Mouse (Mus musculus): Measurements from ENCODE around the gene Fsip1. TPM values are rescaled to one million over a fixed set of nuclear protein-coding genes. Genes with fewer than 3 reads are reported as not detected.
A peak's percentile ranks its signal among the peaks of the same experiment; 100 is the strongest.

Fsip1 gene
- polyA plus RNA-seq, 1 experiment from 2014 or later: 0.96 TPM

GRCm38 (mm10) chr2:118115647-118116046 is 141.1 kb downstream of the Fsip1 start:
- H3K4me3 ChIP-seq (replicated peaks; ENCODE audit: low read depth, low read length): no peak overlapping the region
- DNase-seq (ENCODE audit: low spot score): no peak
- H3K9ac ChIP-seq (ENCODE audit: low read depth, low read length): no peak overlapping the region
- H3K27ac ChIP-seq: no peak overlapping the region
- no peaks in the 10 kb centered on the region for H3K9me3 ChIP-seq (replicated peaks; ENCODE audit: low read length)
- 87% methylated on average over 7 of the region's 7 CpGs for WGBS
- peaks cover 5% of the 10 kb centered on the region; the same call in 1 of the 2 replicates for H3K4me1 ChIP-seq (replicated peaks; ENCODE audit: insufficient read depth, low read length)
- H3K36me3 ChIP-seq (ENCODE audit: insufficient read depth, low read length): peaks cover 40% of the 10 kb centered on the region
- TF ChIP-seq CTCF (IDR thresholded peaks at IDR 0.05; ENCODE audit: low read depth): no peak
- H3K27me3 ChIP-seq (ENCODE audit: insufficient read depth, low read length): no peaks in the 10 kb centered on the region
- ATAC-seq (replicated peaks; ENCODE audit: low FRiP score, low read depth): no peak
- H3K4me2 ChIP-seq (ENCODE audit: low read length): 0 out of 2 replicates have a peak overlapping the region, but pooled peaks have one; percentile 92

- no peak overlapping the region for H3K9ac ChIP-seq (ENCODE audit: low read depth, low read length)
Measured at GRCm38 (mm10) chr2:118114671-118115070, 142.1 kb downstream of the Fsip1 start.

GRCm38 (mm10) chr2:118113808-118114524 is 142.8 kb downstream of the Fsip1 start:
- Histone ChIP-seq H3K27ac (no peak overlapping the region), H3K4me2 (ENCODE audit: low read length) (peak overlapping the region; percentile 92), H3K9me3 (replicated peaks; ENCODE audit: low read length) (no peaks in the 10 kb centered on the region), H3K4me1 (replicated peaks; ENCODE audit: insufficient read depth, low read length) (peaks cover 5% of the 10 kb centered on the region), H3K4me3 (replicated peaks; ENCODE audit: low read depth, low read length) (peak overlapping the region; percentile 52), H3K36me3 (ENCODE audit: insufficient read depth, low read length) (peaks cover 23% of the 10 kb centered on the region), H3K27me3 (ENCODE audit: insufficient read depth, low read length) (no peaks in the 10 kb centered on the region), H3K9ac (ENCODE audit: low read depth, low read length) (0 out of 2 replicates have a peak overlapping the region, but pooled peaks have one; percentile 32)
- peak; percentile 69 for TF ChIP-seq CTCF (IDR thresholded peaks at IDR 0.05; ENCODE audit: low read depth)
- no peak for ATAC-seq (replicated peaks; ENCODE audit: low FRiP score, low read depth)
- WGBS: 28% methylated on average over 8 of the region's 8 CpGs
- DNase-seq (ENCODE audit: low spot score): peak; percentile 80

More at GRCm38 (mm10) chr2:118114671-118115070, 142.1 kb downstream of the Fsip1 start:
- H3K9me3 ChIP-seq (replicated peaks; ENCODE audit: low read length): no peaks in the 10 kb centered on the region
- peaks cover 5% of the 10 kb centered on the region for H3K4me1 ChIP-seq (replicated peaks; ENCODE audit: insufficient read depth, low read length)
- H3K36me3 ChIP-seq (ENCODE audit: insufficient read depth, low read length): peaks cover 30% of the 10 kb centered on the region
- peak overlapping the region; percentile 92 for H3K4me2 ChIP-seq (ENCODE audit: low read length)
- 64% methylated on average over 10 of the region's 10 CpGs for WGBS
- no peak for TF ChIP-seq CTCF (IDR thresholded peaks at IDR 0.05; ENCODE audit: low read depth)
- ATAC-seq (replicated peaks; ENCODE audit: low FRiP score, low read depth) (no peak), DNase-seq (ENCODE audit: low spot score) (no peak)
- H3K27ac ChIP-seq: no peak overlapping the region
- H3K27me3 ChIP-seq (ENCODE audit: insufficient read depth, low read length): no peaks in the 10 kb centered on the region
- H3K4me3 ChIP-seq (replicated peaks; ENCODE audit: low read depth, low read length): peak overlapping the region; percentile 52

- ATAC-seq (replicated peaks; ENCODE audit: low FRiP score, low read depth): no peak
- H3K4me2 ChIP-seq (ENCODE audit: low read length): peak overlapping the region; percentile 92
- H3K9me3 ChIP-seq (replicated peaks; ENCODE audit: low read length): no peaks in the 10 kb centered on the region
- TF ChIP-seq CTCF (IDR thresholded peaks at IDR 0.05; ENCODE audit: low read depth): no peak
- no peak overlapping the region for H3K27ac ChIP-seq
- H3K9ac ChIP-seq (ENCODE audit: low read depth, low read length): peak overlapping the region; percentile 55; the same call in 1 of the 2 replicates
- H3K27me3 ChIP-seq (ENCODE audit: insufficient read depth, low read length): no peaks in the 10 kb centered on the region
- H3K4me1 ChIP-seq (replicated peaks; ENCODE audit: insufficient read depth, low read length): peaks cover 5% of the 10 kb centered on the region
- WGBS: 50% methylated on average over 21 of the region's 21 CpGs
- no peak for DNase-seq (ENCODE audit: low spot score)
- peaks cover 13% of the 10 kb centered on the region for H3K36me3 ChIP-seq (ENCODE audit: insufficient read depth, low read length)
- peak overlapping the region; percentile 52 for H3K4me3 ChIP-seq (replicated peaks; ENCODE audit: low read depth, low read length)
Measured at GRCm38 (mm10) chr2:118112846-118113479, 143.8 kb downstream of the Fsip1 start.

- 17% methylated on average over 5 of the region's 5 CpGs for WGBS
Measured at GRCm38 (mm10) chr2:118112438-118112837, 144.3 kb downstream of the Fsip1 start.

GRCm38 (mm10) chr2:118111488-118112131 is 145.2 kb downstream of the Fsip1 start, which contains the start of gene Thbs1:
Gene Thbs1, plus strand, starts transcription at chr2:118111876.
- TF ChIP-seq CTCF (IDR thresholded peaks at IDR 0.05; ENCODE audit: low read depth): no peak
- Histone ChIP-seq H3K9ac (ENCODE audit: low read depth, low read length) (peak within 1 kb of the TSS; percentile 55), H3K27me3 (ENCODE audit: insufficient read depth, low read length) (no peaks in the 10 kb centered on the region), H3K36me3 (ENCODE audit: insufficient read depth, low read length) (peaks cover 3% of the 10 kb centered on the region), H3K4me1 (replicated peaks; ENCODE audit: insufficient read depth, low read length) (peaks cover under 1% of the 10 kb centered on the region), H3K27ac (peak within 1 kb of the TSS; percentile 77), H3K4me2 (ENCODE audit: low read length) (peak within 1 kb of the TSS; percentile 92), H3K4me3 (replicated peaks; ENCODE audit: low read depth, low read length) (peak within 1 kb of the TSS; percentile 52), H3K9me3 (replicated peaks; ENCODE audit: low read length) (no peaks in the 10 kb centered on the region)
- peak; percentile 96 for DNase-seq (ENCODE audit: low spot score)
- WGBS: under 1% methylated on average over 36 of the region's 36 CpGs
- ATAC-seq (replicated peaks; ENCODE audit: low FRiP score, low read depth): peak; percentile 82

More at GRCm38 (mm10) chr2:118112438-118112837, 144.3 kb downstream of the Fsip1 start:
- TF ChIP-seq CTCF (IDR thresholded peaks at IDR 0.05; ENCODE audit: low read depth): no peak
- no peaks in the 10 kb centered on the region for H3K9me3 ChIP-seq (replicated peaks; ENCODE audit: low read length)
- peaks cover 5% of the 10 kb centered on the region for H3K4me1 ChIP-seq (replicated peaks; ENCODE audit: insufficient read depth, low read length)
- peak overlapping the region; percentile 55 for H3K9ac ChIP-seq (ENCODE audit: low read depth, low read length)
- H3K36me3 ChIP-seq (ENCODE audit: insufficient read depth, low read length): peaks cover 9% of the 10 kb centered on the region
- ATAC-seq (replicated peaks; ENCODE audit: low FRiP score, low read depth): no peak
- no peaks in the 10 kb centered on the region for H3K27me3 ChIP-seq (ENCODE audit: insufficient read depth, low read length)
- H3K4me3 ChIP-seq (replicated peaks; ENCODE audit: low read depth, low read length): peak overlapping the region; percentile 52
- no peak overlapping the region for H3K27ac ChIP-seq
- peak overlapping the region; percentile 92 for H3K4me2 ChIP-seq (ENCODE audit: low read length)
- DNase-seq (ENCODE audit: low spot score): no peak
